Mouse (Mus musculus) liver, embryonic 14 days (tissue): ENCODE measurements around the gene Zfp955b. TPM values are rescaled to one million over a fixed set of nuclear protein-coding genes. Genes with fewer than 3 reads are reported as not detected.

Experiments
- polyA plus RNA-seq: library from polyadenylated mRNA; depleted of rRNA; stranded (reverse); fragments of >200 nt; gene quantifications from 2 replicates; pipeline ENCODE4 v1.2.3, GENCODE M21; 2012; rRNA removed

The Zfp955b gene
- 1.7 and 1.8 TPM in 2 replicates for polyA plus RNA-seq

DNA sequence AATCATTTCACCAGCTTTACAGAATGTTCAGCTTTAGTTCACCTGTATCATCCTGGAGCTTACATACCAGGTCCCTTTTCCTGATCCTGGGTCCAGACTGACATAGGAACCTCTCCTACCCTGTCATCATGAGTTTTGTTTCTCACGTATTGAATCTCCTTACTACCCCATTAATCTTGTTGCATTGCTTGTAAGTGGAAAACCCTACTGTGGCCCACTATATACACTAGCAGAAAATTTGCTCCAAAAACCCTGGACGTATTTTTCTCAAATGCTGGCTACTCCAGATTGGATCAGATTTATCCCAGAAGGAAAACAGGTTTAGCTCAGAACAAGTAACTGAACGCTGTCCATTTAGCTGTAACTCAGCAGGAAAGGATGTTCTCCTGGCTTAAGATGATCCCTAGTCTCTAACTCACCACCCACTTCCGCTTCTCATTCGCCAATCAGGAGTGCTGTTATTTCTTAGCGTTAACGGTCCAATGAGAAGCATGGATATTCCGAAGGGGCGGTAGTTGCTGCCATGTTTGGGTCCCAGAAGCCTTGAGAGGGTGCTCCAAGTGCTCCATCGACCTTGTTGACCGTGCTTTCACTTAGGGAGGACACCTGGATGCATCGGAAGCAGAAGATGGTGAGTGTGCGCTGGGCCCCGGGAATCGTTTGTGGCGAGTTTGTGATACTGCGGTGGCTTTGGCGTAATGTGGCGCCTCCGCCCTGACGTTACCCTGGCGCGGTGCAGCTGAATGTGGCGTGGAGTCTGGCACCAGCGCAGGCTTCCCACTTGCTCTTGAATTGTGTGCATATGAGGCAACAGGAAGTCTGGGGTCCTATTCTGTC is at the start of gene Zfp955b:
TSS of gene Zfp955b (plus strand) at position 506 of the 837 bp plus-strand sequence.

GRCm38 (mm10) chr17:33254530-33255318 is 34.6 kb upstream of the Zfp955b start, which contains the start of gene Zfp955a:
Gene Zfp955a (minus strand): TSS chr17:33255145.

GRCm38 (mm10) chr17:33264376-33264775 is 25.0 kb upstream of the Zfp955b start, which contains the start of gene Olfr63:
Gene Olfr63 (plus strand): TSS chr17:33264676.

Other genes with a start within 250 kb of the Zfp955b start
- not detected in 2 replicates for gene 4921501E09Rik, start 221.5 kb upstream of the Zfp955b start, polyA plus RNA-seq
- 0.67 and 0.91 TPM in 2 replicates for gene Zfp563, start 200.2 kb upstream of the Zfp955b start, polyA plus RNA-seq
- not detected in 2 replicates for gene Morc2b, start 149.9 kb upstream of the Zfp955b start, polyA plus RNA-seq
- gene Olfr55, start 121.1 kb upstream of the Zfp955b start, polyA plus RNA-seq: not detected in 2 replicates
- gene Olfr239, start 98.2 kb upstream of the Zfp955b start, polyA plus RNA-seq: not detected in 2 replicates
- gene Olfr1564, start 67.9 kb upstream of the Zfp955b start, polyA plus RNA-seq: 0.01 and 0.02 TPM in 2 replicates
- 2.1 and 2.3 TPM in 2 replicates for gene Zfp955a, start 34.4 kb upstream of the Zfp955b start, polyA plus RNA-seq
- not detected in 2 replicates for gene Olfr63, start 24.9 kb upstream of the Zfp955b start, polyA plus RNA-seq
- gene Zfp81, start 69.3 kb downstream of the Zfp955b start, polyA plus RNA-seq: 1.9 and 2.1 TPM in 2 replicates
- 10.8 and 12.2 TPM in 2 replicates for gene Zfp101, start 105.1 kb downstream of the Zfp955b start, polyA plus RNA-seq
- 0.03 TPM in 1 of 2 replicates, not detected in the other for gene Actl9, start 143.4 kb downstream of the Zfp955b start, polyA plus RNA-seq
- gene Adamts10, start 234.7 kb downstream of the Zfp955b start, polyA plus RNA-seq: 8.1 and 9.1 TPM in 2 replicates